In genomic region chr2:167094688-167095087, GRCm38 (mm10) we compare ENCODE assay signal across 21 mouse cellular contexts. TPM values are rescaled to one million over a fixed set of nuclear protein-coding genes. Genes with fewer than 3 reads are reported as not detected.
DNase-seq lines count a peak whose midpoint lies in the region; ATAC-seq and TF ChIP-seq lines count a peak whose summit lies in the region.
"Had no signal": no experiment of that assay in that cellular context is flagged by ENCODE, and none has a peak within 500 bp of the region (broad histone marks: within the 10 kb centered on the region; RNA-seq: fewer than 3 reads in every experiment).

No protein-coding gene starts in this region.

- peak; percentile 56; the same call in 1 of the 2 replicates for ATAC-seq in limb, embryonic 15.5 days (ENCODE audit: insufficient number of reproducible peaks, low FRiP score, low TSS enrichment, low read depth)
- ATAC-seq: forebrain, embryonic 13.5 days had no signal

- H3K79me2 ChIP-seq in heart, adult 2 months (replicated peaks; ENCODE audit: control insufficient read depth, insufficient read depth, low read length), result no peaks in the 10 kb centered on the region

- TF ChIP-seq CTCF in heart, adult 2 months (IDR thresholded peaks at IDR 0.05), result no peak

- TF ChIP-seq POLR2A in heart, adult 2 months (IDR thresholded peaks at IDR 0.05; ENCODE audit: insufficient read depth, low read depth, low read length), result no peak

- no peaks in the 10 kb centered on the region for H3K4me1 ChIP-seq in limb, embryonic 15.5 days
- H3K4me1 ChIP-seq in limb, embryonic 10.5 days, result peaks cover 8% of the 10 kb centered on the region; the same call in 1 of the 2 replicates
- H3K4me1 ChIP-seq in heart, adult 2 months (ENCODE audit: control insufficient read depth, insufficient read depth, low read length), result no peaks in the 10 kb centered on the region
- H3K4me1 ChIP-seq: forebrain, embryonic 13.5 days; hindbrain, embryonic 13.5 days; limb, embryonic 13.5 days; midbrain, embryonic 12.5 days; neural tube, embryonic 12.5 days had no signal

- no peaks in the 10 kb centered on the region for H3K36me3 ChIP-seq in limb, embryonic 15.5 days
- H3K36me3 ChIP-seq in limb, embryonic 10.5 days, result no peaks in the 10 kb centered on the region
- H3K36me3 ChIP-seq in heart, adult 2 months (ENCODE audit: control insufficient read depth, insufficient read depth, low read length), result no peaks in the 10 kb centered on the region
- H3K36me3 ChIP-seq: hindbrain, embryonic 13.5 days; limb, embryonic 13.5 days; midbrain, embryonic 12.5 days; neural tube, embryonic 12.5 days had no signal

- H3K4me2 ChIP-seq in limb, embryonic 15.5 days, result no peak overlapping the region
- H3K4me2 ChIP-seq: forebrain, embryonic 13.5 days; heart, embryonic 11.5 days; hindbrain, embryonic 13.5 days; limb, embryonic 13.5 days; midbrain, embryonic 12.5 days; neural tube, embryonic 12.5 days had no signal

- intact Hi-C loops in left cerebral cortex, postnatal 36 days (cut with DNase I), result no loop called here
- intact Hi-C loops in heart, adult 2 months (cut with DNase I), result no loop called here

- WGBS in limb, embryonic 15.5 days, result 82% methylated on average over 4 of the region's 4 CpGs
- 96% methylated on average over 4 of the region's 4 CpGs for WGBS in limb, embryonic 10.5 days
- 73% methylated on average over 4 of the region's 4 CpGs for WGBS in heart, adult 2 months

- H3K4me3 ChIP-seq in limb, embryonic 15.5 days, result no peak overlapping the region
- no peak overlapping the region for H3K4me3 ChIP-seq in limb, embryonic 10.5 days
- H3K4me3 ChIP-seq in heart, adult 2 months, result no peak overlapping the region
- H3K4me3 ChIP-seq: forebrain, embryonic 13.5 days; hindbrain, embryonic 13.5 days; limb, embryonic 13.5 days; midbrain, embryonic 12.5 days; neural tube, embryonic 12.5 days had no signal

- no peaks in the 10 kb centered on the region for H3K27me3 ChIP-seq in limb, embryonic 15.5 days
- H3K27me3 ChIP-seq in limb, embryonic 10.5 days (ENCODE audit: low read depth, poor library complexity, severe bottlenecking), result no peaks in the 10 kb centered on the region
- no peaks in the 10 kb centered on the region for H3K27me3 ChIP-seq in heart, adult 2 months (ENCODE audit: control insufficient read depth, insufficient read depth, low read length)
- H3K27me3 ChIP-seq: forebrain, embryonic 13.5 days; limb, embryonic 13.5 days; neural tube, embryonic 12.5 days had no signal

- no peak overlapping the region for H3K9ac ChIP-seq in limb, embryonic 15.5 days
- no peak overlapping the region for H3K9ac ChIP-seq in heart, adult 2 months (ENCODE audit: low read depth, low read length)
- H3K9ac ChIP-seq: forebrain, embryonic 13.5 days; hindbrain, embryonic 13.5 days; limb, embryonic 13.5 days; liver, embryonic 14.5 days; midbrain, embryonic 12.5 days; neural tube, embryonic 12.5 days had no signal

- TF ChIP-seq EP300 in heart, adult 2 months (IDR thresholded peaks at IDR 0.05; ENCODE audit: insufficient read depth, low read depth, low read length), result no peak

- no peaks in the 10 kb centered on the region for H3K9me3 ChIP-seq in limb, embryonic 15.5 days
- no peaks in the 10 kb centered on the region for H3K9me3 ChIP-seq in limb, embryonic 10.5 days (replicated peaks)
- H3K9me3 ChIP-seq: forebrain, embryonic 13.5 days; hindbrain, embryonic 13.5 days; limb, embryonic 13.5 days; midbrain, embryonic 12.5 days; neural tube, embryonic 12.5 days had no signal

- H3K27ac ChIP-seq in limb, embryonic 15.5 days, result no peak overlapping the region
- H3K27ac ChIP-seq in limb, embryonic 10.5 days, result no peak overlapping the region
- H3K27ac ChIP-seq in heart, adult 2 months, result no peak overlapping the region
- H3K27ac ChIP-seq: forebrain, embryonic 13.5 days; hindbrain, embryonic 13.5 days; limb, embryonic 13.5 days; liver, embryonic 14.5 days; macrophage; midbrain, embryonic 12.5 days; neural tube, embryonic 12.5 days had no signal

- no peak for DNase-seq in limb, embryonic 10.5 days (ENCODE audit: low spot score)
- DNase-seq in cerebellum, adult 11 months, result peak; percentile 49
- peak; percentile 31 to 33 for DNase-seq in cerebellum, postnatal 10 days
- DNase-seq in frontal cortex, postnatal 36 days (ENCODE audit: low spot score in 2 of 2), result no peak
- no peak for DNase-seq in left cerebral cortex, postnatal 36 days (ENCODE audit: low spot score in 2 of 2)
- no peak for DNase-seq in heart, adult 2 months
- DNase-seq: adrenal gland, adult 8-10 months; gastrocnemius, postnatal 25 days; heart, postnatal 14 days; kidney, postnatal 4 days; layer of hippocampus, adult 9-11 months; thymus, postnatal 36 days had no signal

RNA-seq across cellular contexts. Expression of gene Znfx1, which starts 31.9 kb away (rescaled TPM):
- 8.5 and 9.1 TPM in 2 replicates for polyA plus RNA-seq in limb, embryonic 15.5 days (2015; fragmentation: Nextera tagmentation; extraction: Ambion mirVana)
- polyA plus RNA-seq in limb, embryonic 10.5 days (2016; fragmentation: Nextera tagmentation; extraction: Ambion mirVana), result 5.0 and 5.1 TPM in 2 replicates
- total RNA-seq in left cerebral cortex, postnatal 36 days (2021), result 10 to 100 TPM; 69.8 to 73.5 TPM
- 10 to 100 TPM; 37.4 to 39.3 TPM for total RNA-seq in heart, adult 2 months (2021)
- 21.9 and 29.1 TPM in 2 replicates for polyA plus RNA-seq in heart, adult 2 months (2012; rRNA removed)

Comparison
In these comparisons a context has a peak if more than half of its experiments do, and no peak if none do; other contexts are left out.
1. DNase-seq: peak in cerebellum, adult 11 months (single experiment) and cerebellum, postnatal 10 days (2 of 2); none in limb, embryonic 10.5 days (single experiment), frontal cortex, postnatal 36 days (0 of 2), left cerebral cortex, postnatal 36 days (0 of 2) and heart, adult 2 months (0 of 2).